In the genomic region with DNA sequence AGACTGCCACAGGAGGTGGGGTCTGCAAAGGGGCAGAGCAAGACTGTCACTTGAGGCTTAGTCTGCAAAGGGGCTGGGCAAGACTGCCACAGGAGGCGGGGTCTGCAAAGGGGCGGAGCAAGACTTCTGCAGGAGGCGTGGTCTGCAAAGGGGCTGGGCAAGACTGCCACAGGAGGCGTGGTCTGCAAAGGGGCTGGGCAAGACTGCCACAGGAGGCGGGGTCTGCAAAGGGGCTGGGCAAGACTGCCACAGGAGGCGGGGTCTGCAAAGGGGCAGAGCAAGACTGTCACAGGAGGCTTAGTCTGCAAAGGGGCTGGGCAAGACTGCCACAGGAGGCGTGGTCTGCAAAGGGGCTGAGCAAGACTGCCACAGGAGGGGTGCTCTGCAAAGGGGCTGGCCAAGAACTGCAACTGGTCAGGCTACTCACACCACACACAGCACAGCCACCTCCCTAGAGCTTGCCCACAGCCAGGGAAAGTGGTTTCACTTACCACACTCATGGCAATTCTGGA, we compare ENCODE assay signal across 8 mouse cellular contexts.
A peak's percentile ranks its signal among the peaks of the same experiment; 100 is the strongest.
DNase-seq lines count a peak whose midpoint lies in the region; ATAC-seq and TF ChIP-seq lines count a peak whose summit lies in the region.
"Not testable (repeated sequence)": the region's sequence is repeated elsewhere in the genome, so short reads cannot be mapped to it uniquely, and the experiment has no call there.

No protein-coding gene starts in this region.

- not testable (repeated sequence) for H3K9me3 ChIP-seq in midbrain, postnatal 0 days (ENCODE audit: low read length)

- 22% methylated on average over 7 of the region's 7 CpGs for WGBS in midbrain, postnatal 0 days

- not testable (repeated sequence) for H3K27ac ChIP-seq in gastrocnemius, adult 2 months; midbrain, postnatal 0 days (ENCODE audit: low read depth, low read length)

- not testable (repeated sequence) for H3K4me1 ChIP-seq in midbrain, postnatal 0 days (ENCODE audit: insufficient read depth, low read length)

- not testable (repeated sequence) for TF ChIP-seq CTCF in gastrocnemius, adult 2 months (IDR thresholded peaks at IDR 0.05); midbrain, postnatal 0 days (IDR thresholded peaks at IDR 0.05)

- peak; percentile 1 for DNase-seq in CD4-positive, CD25-positive, alpha-beta regulatory T cell, adult 2 months (ENCODE audit: low read depth, low spot score)
- peak; percentile 81 for DNase-seq in adrenal gland, postnatal 14 days
- peak; percentile 29 for DNase-seq in gastrocnemius, adult 2 months
- peak; percentile 49 for DNase-seq in kidney, adult 11 months
- DNase-seq in layer of hippocampus, postnatal 10 days (ENCODE audit: low spot score in 2 of 2) = peak; percentile 5 to 20
- DNase-seq in lung, postnatal 10 days = peak; percentile 64
- peak; percentile 20 for DNase-seq in midbrain, postnatal 0 days (ENCODE audit: low spot score)
- peak; percentile 83 for DNase-seq in testis, postnatal 14 days (ENCODE audit: low spot score)

- not testable (repeated sequence) for H3K36me3 ChIP-seq in midbrain, postnatal 0 days (ENCODE audit: insufficient read depth, low read length)

- H3K4me2 ChIP-seq in midbrain, postnatal 0 days (ENCODE audit: low read depth, low read length, poor library complexity, severe bottlenecking) = peak overlapping the region; percentile 6; the same call in 1 of the 2 replicates

- intact Hi-C loops in gastrocnemius, adult 2 months (cut with DNase I) = not testable (repeated sequence)

- H3K9ac ChIP-seq in midbrain, postnatal 0 days (replicated peaks; ENCODE audit: low read length, poor library complexity, severe bottlenecking) = not testable (repeated sequence)

- peak; percentile 57; the same call in 1 of the 2 replicates for ATAC-seq in midbrain, postnatal 0 days (ENCODE audit: low FRiP score)

- H3K4me3 ChIP-seq in gastrocnemius, adult 2 months; midbrain, postnatal 0 days (ENCODE audit: low read depth, low read length): not testable (repeated sequence)

- not testable (repeated sequence) for H3K27me3 ChIP-seq in midbrain, postnatal 0 days (ENCODE audit: insufficient read depth, low read length)

Comparison
In these comparisons a context has a peak if more than half of its experiments do, and no peak if none do; other contexts are left out.
1. DNase-seq: peak in every context shown above with its lines; median percentile 83 in testis, postnatal 14 days; 81 in adrenal gland, postnatal 14 days; 64 in lung, postnatal 10 days; 49 in kidney, adult 11 months; 29 in gastrocnemius, adult 2 months; 20 in midbrain, postnatal 0 days; 12 in layer of hippocampus, postnatal 10 days; 1 in CD4-positive, CD25-positive, alpha-beta regulatory T cell, adult 2 months.